Mouse (Mus musculus): ENCODE data around the gene Dixdc1.

DNA sequence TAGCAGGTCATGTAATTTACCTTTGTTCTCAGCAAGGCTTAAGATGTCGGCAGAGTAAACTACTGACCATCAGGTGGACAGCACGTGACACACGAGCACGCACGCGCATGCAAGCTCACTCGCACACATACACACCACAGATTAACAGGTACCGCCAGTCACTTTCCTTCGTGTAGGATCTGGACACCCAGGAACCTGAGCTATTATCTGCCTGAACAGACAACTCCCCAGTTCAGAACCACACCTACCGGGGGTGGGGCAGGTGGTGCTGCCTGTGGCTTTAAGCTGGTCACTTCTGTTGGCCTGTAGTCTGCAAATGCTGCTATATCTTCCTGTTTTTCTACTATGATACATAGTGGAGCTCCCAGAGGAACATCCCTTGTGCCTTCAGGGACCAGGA, 88.8 kb downstream of the Dixdc1 start:
- TF ChIP-seq POLR2A (IDR thresholded peaks at IDR 0.05; ENCODE audit: borderline replicate concordance, extremely low read depth, low read depth, low read length) (no peak), CTCF (IDR thresholded peaks at IDR 0.05; ENCODE audit: insufficient read depth, low read length) (no peak)

All from lung, adult 2 months (tissue).